Mouse (Mus musculus) intestine, postnatal 0 days (tissue): ENCODE measurements around the gene Pdzk1ip1. TPM values are rescaled to one million over a fixed set of nuclear protein-coding genes. Genes with fewer than 3 reads are reported as not detected.

Source experiments
- ATAC-seq: fragments of 200-750 bp; cut with Nextera tagmentation; 2 replicates; pipeline ENCODE4 v1.8.0; 2017; ENCODE audit warnings: mild to moderate bottlenecking, moderate TSS enrichment, moderate library complexity
- H3K27ac ChIP-seq: fragments of 300-500 bp; sonication (generic); 2 replicates; pipeline ENCODE4 v1.5.1; 2014; ENCODE audit warnings: mild to moderate bottlenecking, low read depth, low read length, moderate library complexity
- H3K27me3 ChIP-seq: fragments of 300-500 bp; sonication (generic); replicated peaks from 2 replicates; pipeline ENCODE4 v1.6.1; 2014; ENCODE audit warnings: low read length, mixed read lengths; ENCODE audit not compliant: control insufficient read depth, insufficient read depth
- H3K36me3 ChIP-seq: fragments of 300-500 bp; sonication (generic); 2 replicates; pipeline ENCODE4 v1.6.1; 2014; ENCODE audit warnings: mild to moderate bottlenecking, moderate library complexity; ENCODE audit not compliant: control insufficient read depth, insufficient read depth
- H3K4me1 ChIP-seq: fragments of 300-500 bp; sonication (generic); replicated peaks from 2 replicates; pipeline ENCODE4 v1.6.1; 2014; ENCODE audit warnings: antibody characterized with exemption, low read length, mixed read lengths; ENCODE audit not compliant: control insufficient read depth, insufficient read depth
- H3K4me2 ChIP-seq: fragments of 300-500 bp; sonication (generic); replicated peaks from 2 replicates; pipeline ENCODE4 v1.6.1; 2014; ENCODE audit warnings: low read depth, mild to moderate bottlenecking, moderate library complexity
- H3K4me3 ChIP-seq: fragments of 300-500 bp; sonication (generic); 2 replicates; pipeline ENCODE4 v1.5.1; 2014; ENCODE audit warnings: low read depth, low read length
- H3K9ac ChIP-seq: fragments of 300-500 bp; sonication (generic); 2 replicates; pipeline ENCODE4 v1.6.1; 2014; ENCODE audit warnings: mild to moderate bottlenecking, low read depth, low read length
- H3K9me3 ChIP-seq: fragments of 300-500 bp; sonication (generic); 2 replicates; pipeline ENCODE4 v1.6.1; 2016; ENCODE audit warnings: mixed run types; ENCODE audit not compliant: control insufficient read depth
- CTCF ChIP-seq: sonication (generic); IDR thresholded peaks from 2 replicates; pipeline ENCODE4 v1.5.1; 2016; ENCODE audit warnings: low read depth, mild to moderate bottlenecking, control low read depth, antibody characterized with exemption, moderate library complexity
- WGBS: fragments of 180-500 bp; shearing (Covaris S2); extraction: QIAGEN DNeasy Blood & Tissue Kit; methylation state at CpG from one replicate; pipeline ENCODE4 v1.1.7; 2014; 5-methylcytosine and 5-hydroxymethylcytosine counted together
- polyA plus RNA-seq: library from polyadenylated mRNA; unstranded; fragments of >200 nt; fragmentation: Nextera tagmentation; extraction: Ambion mirVana; gene quantifications from 2 replicates; pipeline ENCODE4 v1.2.1, GENCODE M21; 2015

The Pdzk1ip1 gene
- polyA plus RNA-seq, 1 experiment from 2014 or later = 358 TPM

- Histone ChIP-seq H3K36me3 (no peaks in the 10 kb centered on the region), H3K4me3 (no peak overlapping the region), H3K4me1 (no peaks in the 10 kb centered on the region), H3K9me3 (no peaks in the 10 kb centered on the region), H3K9ac (no peak overlapping the region), H3K4me2 (no peak overlapping the region), H3K27me3 (peaks cover 90% of the 10 kb centered on the region), H3K27ac (no peak overlapping the region)
- TF ChIP-seq CTCF = no peak
- ATAC-seq = no peak
- WGBS = 13% methylated on average over 2 of the region's 2 CpGs
Measured at GRCm38 (mm10) chr4:115055044-115055443, 33.5 kb upstream of the Pdzk1ip1 start.

DNA sequence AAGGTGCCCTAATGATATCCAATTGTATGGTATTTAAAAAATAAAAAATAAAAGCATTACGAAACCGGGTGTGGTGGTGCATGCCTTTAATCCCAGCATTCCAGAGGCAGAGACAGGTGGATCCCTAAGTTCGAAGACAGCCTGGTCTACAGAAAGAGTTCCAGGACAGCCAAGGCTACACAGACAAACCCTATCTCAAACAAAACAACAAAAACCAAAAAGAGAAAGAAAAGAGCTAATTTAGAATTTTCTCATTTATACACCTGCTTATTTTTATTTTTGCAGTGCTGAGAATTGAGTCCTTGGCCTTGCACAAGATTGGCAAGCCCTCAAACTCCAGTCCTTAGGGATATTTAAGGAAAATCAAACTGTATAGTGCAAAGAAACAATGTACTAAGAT, 32.8 kb upstream of the Pdzk1ip1 start:
- Histone ChIP-seq H3K27me3 (peaks cover 90% of the 10 kb centered on the region), H3K36me3 (no peaks in the 10 kb centered on the region), H3K4me2 (no peak overlapping the region), H3K27ac (no peak overlapping the region), H3K9ac (no peak overlapping the region), H3K9me3 (no peaks in the 10 kb centered on the region), H3K4me3 (no peak overlapping the region), H3K4me1 (no peaks in the 10 kb centered on the region)
- no peak for ATAC-seq
- 24% methylated on average over 3 of the region's 3 CpGs for WGBS
- no peak for TF ChIP-seq CTCF

DNA sequence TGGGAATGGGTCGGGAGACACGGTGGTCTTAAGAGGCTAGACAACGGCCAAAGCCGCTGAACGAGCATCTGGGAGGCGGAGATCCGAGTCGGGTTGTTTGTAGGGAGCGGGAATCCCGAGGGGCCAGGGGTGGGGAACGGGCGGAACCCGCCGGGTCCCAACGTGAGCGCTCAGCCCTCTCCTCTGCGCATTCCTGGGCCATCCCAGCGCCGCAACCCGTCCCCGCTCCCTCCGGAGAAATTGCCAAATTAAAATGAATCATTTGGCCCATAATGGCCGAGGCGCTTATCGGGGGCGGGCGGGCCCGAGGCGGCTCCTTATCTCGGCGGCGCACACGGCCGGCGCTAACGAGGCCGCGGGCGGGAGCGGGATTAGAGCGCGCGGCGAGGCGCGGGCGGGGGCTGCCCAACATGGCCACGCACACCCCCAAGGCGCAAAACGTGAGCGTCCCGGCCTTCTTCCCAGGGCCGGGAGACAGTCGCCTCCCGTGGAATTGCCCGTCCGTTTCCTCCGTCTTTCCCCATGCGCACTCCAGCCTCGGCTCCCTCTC, 32.1 kb upstream of the Pdzk1ip1 start, which contains the start of gene Tal1:
Gene Tal1, plus strand, starts transcription at position 56 of the 550 bp plus-strand sequence.
- H3K36me3 ChIP-seq = no peaks in the 10 kb centered on the region
- peak within 1 kb of the TSS; percentile 44 for H3K4me3 ChIP-seq
- peak within 1 kb of the TSS; percentile 59 for H3K4me2 ChIP-seq
- ATAC-seq = no peak
- H3K27ac ChIP-seq = 0 out of 2 replicates have a peak within 1 kb of the TSS, but pooled peaks have one; percentile 31
- WGBS = under 1% methylated on average over 58 of the region's 60 CpGs
- H3K9ac ChIP-seq = peak within 1 kb of the TSS; percentile 0
- TF ChIP-seq CTCF = no peak
- no peaks in the 10 kb centered on the region for H3K4me1 ChIP-seq
- peaks cover 92% of the 10 kb centered on the region for H3K27me3 ChIP-seq
- no peaks in the 10 kb centered on the region for H3K9me3 ChIP-seq

- WGBS = under 1% methylated on average over 48 of the region's 48 CpGs
- peak overlapping the region; percentile 44 for H3K4me3 ChIP-seq
- no peaks in the 10 kb centered on the region for H3K36me3 ChIP-seq
- peak overlapping the region; percentile 59 for H3K4me2 ChIP-seq
- TF ChIP-seq CTCF = no peak
- H3K9me3 ChIP-seq = no peaks in the 10 kb centered on the region
- peak; percentile 48; the same call in 1 of the 2 replicates for ATAC-seq
- H3K4me1 ChIP-seq = no peaks in the 10 kb centered on the region
- H3K27me3 ChIP-seq = peaks cover 92% of the 10 kb centered on the region
- H3K9ac ChIP-seq = 0 out of 2 replicates have a peak overlapping the region, but pooled peaks have one; percentile 0
- H3K27ac ChIP-seq = peak overlapping the region; percentile 21; the same call in 1 of the 2 replicates
Measured at GRCm38 (mm10) chr4:115056921-115057673, 31.4 kb upstream of the Pdzk1ip1 start.

DNA sequence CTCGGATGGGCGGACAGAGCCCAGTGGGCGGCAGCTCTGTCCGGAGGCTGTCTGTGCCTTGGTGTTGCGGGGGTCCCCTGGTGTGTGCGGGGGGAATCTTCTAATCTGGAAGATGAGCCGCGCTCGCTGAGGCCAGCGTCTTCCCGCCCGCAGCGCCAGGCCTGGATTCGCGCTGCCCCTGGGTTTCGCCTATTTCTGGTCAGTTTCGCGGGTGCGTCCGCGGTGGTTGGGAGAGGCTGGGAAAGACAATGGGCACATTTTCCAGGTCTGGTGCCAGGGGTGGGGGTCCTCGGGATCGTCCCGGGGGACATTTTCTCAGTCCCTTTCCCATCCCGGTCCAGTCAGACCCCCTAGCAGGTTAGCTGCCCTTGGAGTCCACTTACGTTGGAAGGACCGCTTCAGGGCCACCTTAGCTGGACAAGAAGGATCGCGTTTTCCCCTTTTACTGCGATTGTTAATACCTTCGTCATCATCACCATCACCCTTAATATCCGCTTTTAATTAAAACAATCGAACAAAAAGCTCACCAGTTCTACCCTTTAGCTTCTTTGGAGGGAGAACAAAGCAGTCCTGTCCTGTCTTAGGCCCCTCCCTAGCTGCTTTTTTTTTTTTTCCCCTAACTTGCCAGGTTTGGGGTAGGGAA, 30.7 kb upstream of the Pdzk1ip1 start:
- TF ChIP-seq CTCF = no peak
- H3K4me1 ChIP-seq = no peaks in the 10 kb centered on the region
- peaks cover 92% of the 10 kb centered on the region for H3K27me3 ChIP-seq
- no peaks in the 10 kb centered on the region for H3K36me3 ChIP-seq
- ATAC-seq = no peak
- no peaks in the 10 kb centered on the region for H3K9me3 ChIP-seq
- peak overlapping the region; percentile 59 for H3K4me2 ChIP-seq
- H3K27ac ChIP-seq = peak overlapping the region; percentile 21
- H3K9ac ChIP-seq = peak overlapping the region; percentile 0; the same call in 1 of the 2 replicates
- H3K4me3 ChIP-seq = peak overlapping the region; percentile 44
- 3% methylated on average over 33 of the region's 33 CpGs for WGBS

DNA sequence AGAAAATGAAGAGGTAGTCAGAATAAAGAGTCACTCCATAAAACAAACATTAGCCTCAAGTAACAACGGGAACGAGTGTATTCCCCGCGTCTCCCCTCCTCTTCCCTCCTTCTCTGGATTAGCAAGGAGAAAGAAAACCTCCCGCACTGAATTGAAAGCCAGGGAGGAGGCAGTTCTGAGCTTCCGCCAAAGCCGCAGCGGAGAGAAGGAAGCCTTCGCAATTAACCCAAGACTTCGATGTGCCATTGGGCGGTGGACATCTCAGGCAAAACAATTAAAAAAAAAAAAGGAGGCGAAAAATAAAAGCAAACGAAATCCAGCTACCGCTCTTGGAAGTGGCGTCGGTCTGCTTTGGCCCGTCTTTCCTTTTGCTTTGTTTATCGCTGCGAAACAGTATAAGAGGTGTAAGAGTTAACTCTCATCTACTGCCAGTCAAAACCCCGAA, 30.2 kb upstream of the Pdzk1ip1 start:
- Histone ChIP-seq H3K9ac (peak overlapping the region; percentile 0; the same call in 1 of the 2 replicates), H3K4me3 (peak overlapping the region; percentile 44; the same call in 1 of the 2 replicates), H3K9me3 (no peaks in the 10 kb centered on the region), H3K27me3 (peaks cover 96% of the 10 kb centered on the region), H3K36me3 (no peaks in the 10 kb centered on the region), H3K27ac (peak overlapping the region; percentile 21; the same call in 1 of the 2 replicates), H3K4me1 (0 out of 2 replicates have a peak, but pooled peaks cover under 1% of the 10 kb centered on the region), H3K4me2 (peak overlapping the region; percentile 59; the same call in 1 of the 2 replicates)
- no peak for ATAC-seq
- WGBS = 3% methylated on average over 20 of the region's 20 CpGs
- no peak for TF ChIP-seq CTCF
